Mouse (Mus musculus) gastrocnemius, adult 18-20 months (tissue): ENCODE measurements around the gene Atg13. TPM values are rescaled to one million over a fixed set of nuclear protein-coding genes. Genes with fewer than 3 reads are reported as not detected.

Experiments
- DNase-seq: peaks from one replicate; pipeline ENCODE4 v3.0.0; 2021; ENCODE audit warnings: low spot score
- total RNA-seq, 2 experiments: library from RNA; stranded (reverse); gene quantifications; 2 replicates each; pipeline ENCODE4 v1.2.3; 2021

The Atg13 gene
- total RNA-seq, 2 experiments from 2014 or later, result 33.6 to 37.8 TPM

DNA sequence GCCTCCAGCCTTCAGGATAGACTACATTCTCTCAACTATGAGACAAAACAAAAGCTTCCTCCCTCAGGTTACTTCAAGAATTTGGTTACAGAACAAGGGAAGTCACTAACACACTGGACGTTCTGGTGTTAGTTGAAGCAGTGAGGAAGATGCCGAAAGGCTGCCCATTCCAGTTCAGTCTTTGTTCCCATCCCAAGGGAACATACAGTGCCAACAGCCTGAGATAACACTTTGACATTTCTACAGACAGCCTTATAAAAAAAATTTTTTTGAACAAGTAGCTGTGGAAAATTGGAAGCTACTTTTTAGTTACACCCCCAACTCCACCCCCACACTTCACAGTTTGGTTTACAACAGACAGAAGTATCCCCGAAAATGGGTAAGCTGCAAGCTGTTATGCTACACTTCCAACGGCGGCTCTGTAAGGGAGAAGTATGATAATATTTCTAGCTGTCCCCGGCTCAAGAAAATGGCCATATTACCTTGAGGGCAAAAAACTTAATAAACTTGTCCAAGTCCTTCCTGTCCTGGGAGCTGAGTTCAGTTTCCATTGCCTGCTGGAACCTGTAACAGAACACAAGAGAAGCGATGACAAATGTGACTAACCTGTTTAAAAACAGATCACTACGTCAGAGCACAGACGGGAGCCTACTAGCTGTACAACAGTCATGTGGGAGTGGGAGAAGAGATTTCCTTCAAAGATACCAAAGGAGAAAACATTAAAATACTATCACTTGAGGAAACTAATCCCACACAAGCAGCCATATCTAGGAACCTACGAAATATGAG is 14.7 kb downstream of the Atg13 start:
- no peak for DNase-seq

DNA sequence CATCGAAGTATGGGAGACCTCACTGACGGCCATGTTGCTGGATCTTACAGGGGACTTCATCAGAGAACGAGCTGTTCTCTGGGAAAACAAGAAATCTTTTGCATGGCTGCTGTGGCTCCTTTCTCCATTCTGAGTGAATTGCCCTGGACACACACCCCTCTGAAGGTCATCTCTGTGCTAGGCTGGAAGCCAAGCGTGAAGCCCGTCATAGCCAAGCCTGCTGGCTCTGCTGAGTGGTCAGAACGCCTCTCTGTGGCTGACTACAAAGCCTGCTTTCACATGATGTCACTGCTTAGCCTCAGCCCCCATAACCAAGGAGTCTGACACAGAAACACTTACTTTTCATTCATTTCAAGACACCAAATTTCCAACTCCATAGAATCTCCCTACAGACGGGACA is 20.9 kb downstream of the Atg13 start:
- DNase-seq, result no peak

DNA sequence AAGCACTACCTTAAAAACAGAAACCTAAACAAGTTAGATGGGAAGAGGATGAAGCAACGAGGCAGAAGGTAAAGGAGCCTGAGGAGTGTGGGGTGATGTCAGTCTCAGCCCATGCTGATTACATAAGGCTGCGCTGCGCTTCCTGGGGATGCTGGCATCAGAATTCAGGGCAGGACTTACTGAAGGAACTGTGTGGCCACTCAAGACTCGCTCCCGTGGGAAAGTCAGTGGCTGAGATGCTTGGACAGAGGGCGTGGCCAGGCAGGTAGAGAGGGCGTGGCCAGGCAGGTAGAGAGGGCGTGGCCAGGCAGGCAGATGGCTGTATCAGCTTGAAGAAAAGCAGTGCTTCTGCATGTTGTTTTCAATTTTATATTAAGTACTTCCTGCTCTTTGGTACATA is 26.5 kb downstream of the Atg13 start:
- no peak for DNase-seq

DNA sequence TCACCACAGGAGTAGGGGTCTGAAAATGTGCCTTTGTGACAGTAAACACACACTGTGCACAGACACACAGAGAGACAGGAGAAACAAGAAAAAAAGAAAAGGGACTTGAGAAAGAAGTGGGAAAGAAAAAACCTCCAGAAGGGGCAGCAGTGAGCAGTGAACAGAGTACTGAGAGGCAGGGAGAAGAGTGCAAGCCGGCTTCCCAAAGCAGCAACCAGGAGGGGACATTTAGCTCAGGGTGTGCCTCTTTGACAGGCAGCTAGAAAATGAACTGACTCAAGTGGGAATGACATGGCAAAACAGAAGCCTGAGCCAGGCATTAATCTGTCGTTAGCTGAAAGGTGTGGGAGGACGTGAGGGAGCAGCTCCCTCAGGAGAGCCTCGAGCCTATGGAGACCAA is 27.5 kb downstream of the Atg13 start:
- DNase-seq, result peak; percentile 59

DNA sequence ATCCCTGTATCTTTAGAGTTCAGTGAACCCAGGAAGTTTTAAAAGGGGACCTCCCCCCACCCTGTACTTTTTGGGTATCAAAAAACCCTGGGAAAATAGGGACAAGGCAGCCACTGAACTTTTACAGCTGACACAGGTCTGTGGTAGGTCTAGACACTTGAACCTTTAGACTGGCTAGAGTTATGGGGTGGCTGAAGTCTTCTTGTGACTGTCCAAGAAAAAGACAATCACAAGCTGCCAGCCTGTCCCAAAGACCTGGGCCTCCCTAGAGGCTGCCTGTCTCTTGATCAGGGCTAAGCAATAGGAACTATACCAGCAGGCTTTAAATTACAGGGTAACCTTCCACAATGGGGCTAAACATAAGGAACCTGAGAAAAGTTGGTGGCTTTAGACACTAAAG is 33.4 kb downstream of the Atg13 start:
- DNase-seq, result no peak

DNA sequence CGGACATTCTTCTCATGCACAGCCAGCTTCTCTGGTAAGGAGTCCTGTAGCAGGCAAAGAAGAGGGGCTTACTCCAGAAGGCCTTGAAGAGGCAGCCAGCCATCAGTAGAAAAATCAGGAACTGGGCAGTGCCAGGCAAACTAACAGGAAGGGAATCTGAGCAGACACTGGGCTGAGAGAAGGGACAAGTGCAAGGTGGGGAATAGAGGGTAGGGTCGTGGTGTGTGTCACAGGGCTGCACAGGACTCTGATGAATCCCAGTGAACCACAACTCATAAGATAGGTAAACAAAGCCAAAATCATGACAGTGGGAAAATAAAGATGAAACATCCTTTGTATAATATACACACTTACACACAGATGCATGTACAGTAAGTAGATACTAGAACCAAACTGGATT is 34.0 kb downstream of the Atg13 start:
- DNase-seq, result no peak

DNA sequence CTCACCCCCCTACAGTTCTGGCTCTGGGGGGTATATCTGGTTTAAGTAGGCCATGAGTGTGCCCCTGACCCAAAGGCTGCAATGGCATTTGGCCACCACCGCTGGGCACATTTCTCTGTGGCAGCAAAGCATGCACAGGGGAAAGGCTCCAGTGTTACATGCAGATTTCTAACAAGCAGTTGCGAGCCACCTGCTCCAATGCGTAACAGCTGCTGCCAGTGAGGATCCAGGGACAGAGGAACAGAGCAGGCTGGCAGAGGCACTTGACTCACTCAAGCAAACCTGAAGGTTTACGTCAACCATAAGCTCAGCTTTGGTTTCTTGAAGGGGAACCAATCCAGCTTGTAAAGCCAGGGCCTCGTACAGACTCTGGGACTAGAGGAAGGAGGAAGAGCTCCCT is 35.5 kb downstream of the Atg13 start:
- DNase-seq, result no peak

DNA sequence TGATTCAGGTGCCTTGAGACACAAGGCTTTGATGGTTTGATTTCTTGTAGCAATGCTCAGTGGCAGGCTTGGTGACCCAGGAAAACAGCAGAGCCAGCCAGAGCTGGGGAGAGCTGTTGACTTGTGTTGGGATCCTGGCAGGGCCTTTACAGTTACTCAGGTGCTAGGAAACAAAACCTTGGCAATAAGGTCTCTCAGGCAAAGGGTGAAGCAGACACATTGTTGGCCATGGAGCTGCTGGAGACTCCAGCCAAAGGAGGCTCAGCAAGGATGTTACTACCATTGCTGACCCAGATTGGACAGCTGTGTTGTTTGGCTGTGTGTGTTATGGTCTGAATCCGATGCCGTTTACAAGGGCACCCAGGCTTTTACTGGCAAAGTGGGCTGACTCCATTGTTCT is 36.8 kb downstream of the Atg13 start:
- no peak for DNase-seq

DNA sequence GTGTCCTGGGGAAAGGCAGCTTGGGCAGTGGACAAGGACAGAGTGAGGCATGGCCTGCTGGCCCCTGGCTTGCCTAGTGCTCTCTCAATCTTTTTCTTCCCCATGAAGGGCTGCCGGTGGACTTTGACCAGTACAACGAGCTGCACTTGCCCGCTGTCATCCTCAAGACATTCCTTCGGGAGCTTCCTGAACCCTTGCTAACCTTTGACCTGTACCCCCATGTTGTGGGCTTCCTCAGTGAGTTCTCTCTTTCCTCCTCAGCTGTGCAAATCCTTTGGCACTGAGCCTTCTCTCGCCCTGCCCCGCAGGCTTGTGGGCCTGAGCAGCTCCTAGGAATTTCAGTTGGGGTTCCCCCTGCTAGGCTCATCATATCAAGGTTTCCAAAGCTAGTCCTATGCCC is 40.3 kb downstream of the Atg13 start:
- DNase-seq, result no peak

DNA sequence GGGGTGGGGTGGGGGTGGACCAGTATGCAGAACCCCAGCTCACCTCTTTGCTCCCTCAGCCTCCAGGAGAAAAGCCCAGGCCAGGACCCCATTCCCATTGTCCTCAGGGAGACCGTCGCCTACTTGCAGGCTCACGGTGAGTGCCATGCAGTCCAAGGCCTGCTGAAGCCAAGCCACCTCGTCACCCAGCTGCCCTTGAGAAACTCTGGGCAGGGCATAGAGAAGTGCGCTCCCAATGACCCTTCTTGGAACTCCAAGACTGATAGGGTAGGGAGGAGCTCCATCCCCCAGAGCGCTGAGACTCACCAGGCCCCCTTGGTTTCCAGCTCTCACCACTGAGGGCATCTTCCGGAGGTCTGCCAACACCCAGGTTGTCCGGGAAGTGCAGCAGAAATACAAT is 41.0 kb downstream of the Atg13 start:
- no peak for DNase-seq

DNA sequence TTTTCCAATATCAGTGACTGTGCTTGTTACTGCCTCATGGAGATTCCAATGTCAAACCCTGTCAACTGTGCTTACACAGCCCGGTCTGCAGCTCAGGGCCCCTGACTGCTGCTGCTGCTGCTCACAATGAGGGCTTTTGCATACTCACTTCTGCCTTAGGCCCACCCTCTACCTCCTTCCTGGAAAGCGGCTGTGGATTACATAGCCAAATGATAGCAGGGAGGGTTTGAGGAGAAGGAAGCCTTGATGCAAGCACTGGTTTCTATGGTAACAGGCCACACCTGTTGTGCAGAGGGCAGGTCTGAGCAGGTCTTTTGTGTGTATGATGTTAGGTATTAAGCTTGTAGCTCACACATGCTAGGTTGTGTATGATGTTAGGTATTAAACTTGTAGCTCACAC is 42.6 kb downstream of the Atg13 start:
- no peak for DNase-seq

DNA sequence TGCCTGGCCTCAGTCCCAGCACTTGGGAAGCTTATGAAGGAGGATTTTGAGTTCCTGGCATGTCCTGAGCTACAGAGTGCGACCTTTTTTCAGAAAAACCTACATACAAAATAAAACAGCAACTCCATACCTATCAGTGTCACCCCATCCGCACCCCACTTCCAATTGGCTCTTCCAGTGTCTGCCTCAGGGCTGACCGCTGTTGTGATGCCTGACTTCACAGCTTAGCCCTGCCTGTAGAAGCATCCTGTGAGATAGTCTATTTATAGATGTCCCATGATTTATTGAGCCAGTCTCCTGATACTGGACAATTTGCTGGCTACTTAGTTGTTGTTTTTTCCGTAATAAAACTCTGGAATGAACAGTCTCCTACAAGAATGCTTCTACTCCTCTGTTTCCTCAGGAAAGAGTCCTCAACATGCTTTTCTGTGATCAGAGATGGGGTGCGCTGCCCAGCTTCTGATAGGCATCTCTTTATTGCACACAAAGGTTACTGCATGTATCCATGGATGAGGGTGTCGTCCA is 43.9 kb downstream of the Atg13 start:
- no peak for DNase-seq

DNA sequence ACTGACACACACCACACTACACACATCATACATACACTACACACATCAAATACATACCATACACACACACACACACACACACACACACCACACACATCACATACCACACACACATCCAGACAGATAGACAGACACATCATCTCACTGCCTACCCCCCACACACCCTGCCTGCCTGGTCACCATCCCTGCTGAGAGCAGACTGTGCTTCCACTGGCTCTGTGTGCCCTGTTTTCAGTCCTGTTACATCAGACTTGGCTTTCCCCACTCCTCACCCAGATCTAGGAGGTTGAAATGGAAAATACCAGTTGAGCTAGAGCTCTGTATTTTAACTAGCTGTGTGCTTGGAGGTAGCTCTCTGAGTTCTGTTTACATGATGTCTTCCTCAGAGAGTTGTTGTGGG is 45.6 kb downstream of the Atg13 start:
- DNase-seq, result no peak

DNA sequence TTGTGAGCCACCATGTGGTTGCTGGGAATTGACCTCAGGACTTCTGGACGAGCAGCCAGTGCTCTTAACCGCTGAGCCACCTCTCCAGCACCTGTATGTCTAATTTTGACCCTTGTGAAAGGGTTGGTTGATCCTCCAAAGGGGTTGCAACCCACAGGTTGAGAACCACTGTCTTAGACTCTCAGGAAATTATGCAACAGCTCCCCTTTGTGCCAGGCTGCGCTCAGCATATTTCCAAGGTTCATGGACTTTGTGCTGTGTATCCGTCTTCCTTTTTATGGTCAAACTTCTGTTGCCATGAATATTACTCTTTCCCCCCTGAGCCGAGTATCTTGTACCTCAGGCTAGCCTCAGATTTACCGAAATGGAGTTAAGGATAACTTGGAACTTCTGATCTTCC is 49.4 kb downstream of the Atg13 start:
- DNase-seq, result no peak

DNA sequence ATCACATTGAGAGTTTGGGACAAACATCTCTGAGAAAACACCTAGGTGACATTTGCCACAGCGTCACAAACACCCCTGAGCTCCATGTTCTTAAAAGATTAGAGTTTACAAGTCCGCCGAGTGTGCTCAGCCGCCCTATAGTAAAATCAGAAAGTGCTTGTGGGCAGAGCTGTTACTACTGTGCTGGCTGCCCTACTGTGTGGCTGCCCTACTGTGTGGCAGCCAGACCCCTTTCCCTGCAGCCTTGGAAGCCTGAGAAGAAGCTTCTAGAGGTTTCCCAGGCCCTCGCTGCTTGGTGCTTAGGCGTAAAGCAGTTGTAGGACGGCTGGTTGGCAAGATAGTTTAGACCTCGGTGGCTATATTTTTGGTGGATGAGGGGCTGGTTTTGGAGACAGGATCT is 50.7 kb downstream of the Atg13 start:
- no peak for DNase-seq

DNA sequence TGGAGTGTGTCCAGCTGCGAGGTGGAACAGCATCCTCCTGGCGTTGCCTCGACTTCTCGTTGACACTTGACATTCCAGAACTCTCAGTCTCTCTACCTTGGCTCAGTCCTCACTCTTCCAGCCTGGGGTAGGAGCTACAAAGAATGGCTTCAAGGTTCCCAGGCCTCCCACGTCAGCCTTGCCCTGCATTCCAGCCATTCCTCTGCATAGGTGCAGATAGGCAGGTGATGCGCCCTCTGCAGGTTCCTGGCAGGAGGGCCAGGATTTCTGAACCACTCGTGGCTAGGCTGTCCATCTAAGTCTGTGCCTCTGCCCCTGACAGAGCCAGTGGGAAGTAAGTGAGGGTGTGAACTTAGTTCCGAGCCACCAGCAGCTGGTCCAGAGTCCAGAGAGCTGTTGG is 53.6 kb downstream of the Atg13 start:
- no peak for DNase-seq

DNA sequence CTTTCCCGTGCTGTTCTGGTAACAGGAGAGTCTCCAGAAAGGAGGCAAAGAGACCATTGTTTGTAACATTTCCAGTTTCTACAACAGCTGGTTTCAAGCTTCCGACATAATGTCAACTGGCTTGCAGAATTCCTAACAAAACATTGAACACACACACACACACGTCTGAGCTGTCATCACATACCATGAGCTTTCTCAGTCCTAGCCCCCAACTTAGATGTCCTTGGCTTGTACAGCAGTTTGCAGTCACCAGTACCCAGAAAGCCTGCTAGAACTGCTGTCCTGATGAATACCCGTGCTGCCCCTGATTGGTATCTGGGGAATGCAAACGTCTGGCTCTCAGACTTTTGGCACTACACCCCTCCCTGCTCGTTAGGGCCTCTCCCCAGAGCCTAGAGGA is 54.5 kb downstream of the Atg13 start:
- no peak for DNase-seq

DNA sequence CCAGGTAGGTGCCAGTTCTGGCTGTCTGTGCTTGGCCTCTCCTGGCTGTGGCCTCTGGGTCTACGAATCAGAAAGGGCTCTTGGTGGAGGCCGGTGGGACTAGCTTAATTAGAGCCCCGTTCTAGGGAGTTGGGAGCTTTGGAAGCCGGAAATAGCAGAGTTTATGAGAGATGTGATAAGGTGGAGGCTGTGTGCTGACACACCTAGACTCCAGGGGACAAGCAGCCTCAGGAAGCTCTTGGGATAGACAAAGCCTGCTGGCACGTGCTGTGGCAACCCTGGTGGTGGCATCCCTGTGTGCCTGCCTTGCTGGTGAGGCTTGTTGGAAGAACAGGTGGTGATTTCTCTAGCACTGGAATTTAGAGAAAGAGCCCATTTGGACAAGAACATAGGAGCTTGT is 55.0 kb downstream of the Atg13 start:
- DNase-seq, result no peak

DNA sequence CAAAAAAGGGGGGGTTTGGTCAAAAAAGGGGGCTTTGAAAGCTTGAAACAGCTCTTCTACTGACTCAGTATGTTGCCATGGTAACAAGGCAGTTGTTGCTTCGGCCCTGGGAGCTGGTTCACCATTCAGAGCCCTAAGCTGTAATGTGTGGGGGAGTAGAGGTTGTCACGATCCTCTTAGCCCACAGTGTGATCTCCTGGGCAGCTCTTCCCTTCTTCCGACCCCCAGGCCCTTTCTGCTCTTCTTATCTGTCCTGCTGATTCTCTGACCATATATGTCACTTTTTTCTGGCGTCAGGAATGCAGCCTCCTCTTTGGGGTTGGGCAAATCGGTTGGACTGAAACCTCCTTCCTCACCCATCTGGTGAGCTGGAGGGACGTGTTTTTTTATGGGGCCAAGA is 57.5 kb downstream of the Atg13 start:
- no peak for DNase-seq

DNA sequence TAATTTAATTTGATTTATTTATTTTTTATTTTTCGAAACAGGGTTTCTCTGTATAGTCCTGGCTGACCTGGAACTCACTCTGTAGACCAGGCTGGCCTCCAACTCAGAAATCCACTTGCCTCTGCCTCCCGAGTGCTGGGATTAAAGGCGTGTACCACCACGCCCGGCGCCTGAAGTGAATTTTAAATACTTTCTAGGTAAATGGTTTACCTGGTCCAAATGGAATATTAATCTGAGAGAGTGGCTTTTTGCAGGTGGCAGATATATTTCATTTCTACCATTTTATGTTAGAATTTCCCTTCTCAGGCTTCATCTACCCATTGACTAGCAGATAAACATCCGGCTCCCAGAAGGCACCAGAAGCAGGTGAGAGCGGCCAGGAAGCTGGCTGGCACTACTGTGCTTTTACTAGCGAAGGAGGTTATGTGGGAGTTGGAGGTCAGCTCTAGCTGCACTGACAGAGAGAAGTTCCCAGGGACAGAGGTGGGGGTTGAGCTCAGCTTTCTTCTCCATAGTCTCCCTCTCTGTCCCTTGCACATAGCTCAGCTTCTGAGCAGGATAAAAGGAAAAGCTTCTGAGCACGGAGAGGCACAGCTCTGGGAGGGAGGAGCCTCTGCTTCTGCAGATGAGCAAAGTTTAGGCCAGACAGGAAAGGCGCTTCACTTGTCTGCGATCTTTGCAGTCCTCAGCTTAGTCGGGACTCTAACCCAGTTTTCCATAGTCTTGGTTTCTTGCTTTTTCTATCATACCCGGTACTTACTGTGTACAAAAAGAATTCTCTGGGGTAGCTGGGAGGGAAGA is 58.7 kb downstream of the Atg13 start:
- DNase-seq, result no peak

DNA sequence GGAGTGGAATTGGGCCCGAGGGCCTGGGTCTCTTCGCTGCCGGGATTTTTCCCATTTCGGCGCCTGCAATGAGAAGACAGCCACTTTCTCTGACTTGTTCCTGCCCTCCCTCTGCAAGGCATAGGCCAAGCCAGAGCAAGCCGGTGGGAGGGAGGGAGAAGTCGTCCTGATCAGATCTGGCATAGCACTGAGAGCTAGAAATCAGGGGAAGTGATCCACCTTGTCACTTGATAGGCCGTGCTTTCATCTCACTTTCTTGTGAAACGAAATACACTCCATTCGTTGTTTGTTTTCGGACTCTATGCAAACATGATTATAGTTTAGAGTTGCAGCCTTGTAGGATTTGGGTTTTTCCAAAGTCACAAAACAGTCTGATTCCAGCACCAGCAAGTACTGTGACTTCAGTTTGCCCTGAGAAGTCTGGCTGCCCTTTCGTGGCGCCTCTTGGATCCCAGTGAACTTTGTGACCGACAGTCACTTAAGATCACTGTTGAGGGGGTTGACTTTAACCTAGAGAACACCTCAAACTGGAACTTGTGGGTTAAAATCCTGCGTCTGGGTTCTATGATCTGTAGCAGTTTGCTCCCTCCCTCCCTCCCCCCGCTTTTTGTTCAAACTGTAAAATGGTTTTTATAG is 59.9 kb downstream of the Atg13 start:
- no peak for DNase-seq

DNA sequence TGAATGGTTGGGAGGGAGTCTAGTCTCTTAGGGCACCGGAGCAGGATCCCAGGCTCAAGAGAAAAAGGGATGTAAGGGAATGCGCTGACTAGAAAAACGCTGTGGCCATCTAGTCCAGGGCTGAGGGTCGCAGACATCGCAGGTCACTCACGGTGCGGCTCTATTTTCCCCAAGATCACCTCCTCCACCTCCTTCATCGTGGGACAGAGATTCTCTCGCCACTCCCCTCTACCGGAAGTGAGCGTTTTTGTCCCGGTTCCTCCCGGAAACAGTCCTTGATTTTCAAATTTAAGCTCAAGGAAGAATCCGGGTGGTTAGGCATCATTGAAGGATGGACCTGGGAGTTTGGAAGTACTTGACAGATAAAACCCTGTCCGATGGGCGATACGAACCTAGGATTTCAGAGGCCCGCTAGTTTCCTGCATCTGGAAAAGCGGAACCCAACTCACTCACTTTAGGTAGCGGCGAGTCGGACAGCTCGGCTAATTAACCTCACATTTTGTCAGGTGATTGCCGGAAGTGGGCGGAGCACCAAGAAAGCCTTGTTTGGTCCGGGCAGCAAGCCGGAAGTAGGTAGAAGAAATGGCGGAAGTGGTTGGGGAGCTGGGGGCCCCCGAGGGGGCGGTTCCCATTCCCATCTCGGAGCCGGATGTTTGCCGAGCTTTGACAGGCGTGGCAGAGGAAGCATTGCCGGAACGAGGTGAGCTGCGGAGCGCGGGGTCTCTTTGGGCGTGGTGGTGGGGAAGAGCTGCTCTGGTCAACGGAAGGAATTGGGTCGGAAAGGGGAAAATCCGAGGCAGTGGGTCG is 60.6 kb downstream of the Atg13 start, which contains the start of the genes Zfp408 and Arhgap1:
Gene Zfp408, minus strand, starts transcription at position 239 of the 807 bp plus-strand sequence.
Gene Arhgap1, plus strand, starts transcription at position 308 of the 807 bp plus-strand sequence.
- DNase-seq, result peak; percentile 97
